ENCODE assay signal across 11 mouse cellular contexts in the genomic region with DNA sequence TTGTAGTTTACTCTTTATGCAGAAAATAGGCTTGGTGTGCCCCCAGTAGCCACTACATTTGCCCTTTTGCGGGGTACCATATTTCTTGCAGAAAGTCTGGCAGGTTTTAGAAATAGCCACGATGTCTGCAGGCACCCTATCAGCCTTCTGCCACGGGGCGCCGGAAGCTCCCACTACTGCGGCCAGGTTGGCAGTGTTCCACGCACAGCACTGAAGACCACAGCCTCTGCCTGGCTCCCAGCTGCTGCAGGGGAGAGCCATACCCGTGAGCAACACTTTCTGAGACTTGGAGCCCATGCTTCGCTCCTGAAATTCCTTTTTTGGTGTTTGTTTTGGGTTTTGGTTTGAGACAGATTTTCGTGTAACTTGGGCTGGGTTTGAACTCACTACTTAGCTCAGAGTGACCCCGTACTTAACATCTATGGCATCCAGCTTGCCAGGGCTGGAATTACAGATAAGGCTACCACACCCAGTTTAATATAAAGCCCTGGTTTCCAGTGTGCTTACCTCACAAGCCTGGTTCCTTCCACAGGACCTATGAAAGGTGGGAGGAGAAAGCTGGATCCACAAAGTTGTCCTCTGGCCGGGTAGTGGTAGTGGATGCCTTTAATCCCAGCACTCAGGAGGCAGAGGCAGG. TPM values are rescaled to one million over a fixed set of nuclear protein-coding genes. Genes with fewer than 3 reads are reported as not detected.
A peak's percentile ranks its signal among the peaks of the same experiment; 100 is the strongest.
DNase-seq lines count a peak whose midpoint lies in the region; ATAC-seq and TF ChIP-seq lines count a peak whose summit lies in the region.
"Had no signal": no experiment of that assay in that cellular context is flagged by ENCODE, and none has a peak within 500 bp of the region (broad histone marks: within the 10 kb centered on the region; RNA-seq: fewer than 3 reads in every experiment).

No protein-coding gene starts in this region.

- 56% methylated on average over 12 of the region's 12 CpGs for WGBS in lung, embryonic 14.5 days
- WGBS in intestine, embryonic 15.5 days = 66% methylated on average over 12 of the region's 12 CpGs

- H3K9me3 ChIP-seq in lung, embryonic 14.5 days (ENCODE audit: low read depth, low read length) = no peaks in the 10 kb centered on the region
- no peaks in the 10 kb centered on the region for H3K9me3 ChIP-seq in intestine, embryonic 15.5 days
- H3K9me3 ChIP-seq: embryonic facial prominence, embryonic 13.5 days; liver, embryonic 15.5 days had no signal

- no peak overlapping the region for H3K4me2 ChIP-seq in lung, embryonic 14.5 days
- no peak overlapping the region for H3K4me2 ChIP-seq in intestine, embryonic 15.5 days (replicated peaks)
- H3K4me2 ChIP-seq: embryonic facial prominence, embryonic 13.5 days; liver, embryonic 15.5 days had no signal

- H3K27me3 ChIP-seq in lung, embryonic 14.5 days (ENCODE audit: insufficient read depth, low read length) = no peaks in the 10 kb centered on the region
- no peaks in the 10 kb centered on the region for H3K27me3 ChIP-seq in intestine, embryonic 15.5 days (replicated peaks)
- H3K27me3 ChIP-seq: embryonic facial prominence, embryonic 13.5 days; liver, embryonic 15.5 days had no signal

- no peak overlapping the region for H3K4me3 ChIP-seq in lung, embryonic 14.5 days (ENCODE audit: low read depth, low read length)
- H3K4me3 ChIP-seq in bone marrow macrophage, adult 2 months (ENCODE audit: insufficient read depth, low read length) = no peak overlapping the region
- H3K4me3 ChIP-seq in intestine, embryonic 15.5 days (replicated peaks) = no peak overlapping the region
- H3K4me3 ChIP-seq: embryonic facial prominence, embryonic 13.5 days; liver, embryonic 15.5 days had no signal

- no peak for ATAC-seq in lung, embryonic 14.5 days (ENCODE audit: insufficient read depth)
- ATAC-seq in intestine, embryonic 15.5 days = no peak
- ATAC-seq: hindbrain, postnatal 0 days had no signal

- H3K27ac ChIP-seq in lung, embryonic 14.5 days (ENCODE audit: low read depth) = no peak overlapping the region
- H3K27ac ChIP-seq in bone marrow macrophage, adult 2 months (ENCODE audit: insufficient read depth, low read depth, low read length) = peak overlapping the region; percentile 51
- no peak overlapping the region for H3K27ac ChIP-seq in intestine, embryonic 15.5 days
- H3K27ac ChIP-seq: embryonic facial prominence, embryonic 13.5 days; hindbrain, postnatal 0 days; liver, embryonic 15.5 days had no signal

- H3K36me3 ChIP-seq in lung, embryonic 14.5 days (ENCODE audit: insufficient read depth) = no peaks in the 10 kb centered on the region
- no peaks in the 10 kb centered on the region for H3K36me3 ChIP-seq in intestine, embryonic 15.5 days
- H3K36me3 ChIP-seq: embryonic facial prominence, embryonic 13.5 days; liver, embryonic 15.5 days had no signal

- no peak for TF ChIP-seq POLR2A in bone marrow macrophage, adult 2 months (IDR thresholded peaks at IDR 0.05; ENCODE audit: borderline replicate concordance, low read depth, low read length)

- peak; percentile 20 for DNase-seq in adrenal gland, postnatal 14 days
- DNase-seq in adrenal gland, postnatal 10 days = no peak
- DNase-seq in lung, embryonic 14.5 days = peak; percentile 58
- no peak for DNase-seq in lung, postnatal 14 days
- peak; percentile 45 to 50 for DNase-seq in natural killer cell, adult 2 months (ENCODE audit: low spot score in 2 of 2)
- no peak for DNase-seq in cerebellum, postnatal 36 days

- no peak for TF ChIP-seq CTCF in lung, embryonic 14.5 days (IDR thresholded peaks at IDR 0.05; ENCODE audit: low read depth)
- TF ChIP-seq CTCF in bone marrow macrophage, adult 2 months (IDR thresholded peaks at IDR 0.05; ENCODE audit: low read depth, low read length) = no peak

- H3K9ac ChIP-seq in lung, embryonic 14.5 days = no peak overlapping the region
- no peak overlapping the region for H3K9ac ChIP-seq in intestine, embryonic 15.5 days
- H3K9ac ChIP-seq: embryonic facial prominence, embryonic 13.5 days; liver, embryonic 15.5 days had no signal

- H3K4me1 ChIP-seq in lung, embryonic 14.5 days (ENCODE audit: insufficient read depth) = 0 out of 2 replicates have a peak, but pooled peaks cover 3% of the 10 kb centered on the region
- H3K4me1 ChIP-seq in bone marrow macrophage, adult 2 months (ENCODE audit: control insufficient read depth, insufficient read depth, low read length) = peaks cover 66% of the 10 kb centered on the region
- peaks cover 8% of the 10 kb centered on the region for H3K4me1 ChIP-seq in intestine, embryonic 15.5 days (replicated peaks)

RNA-seq across cellular contexts. Expression of gene Ncoa3, which starts 40.9 kb away (rescaled TPM):
- total RNA-seq in adrenal gland, postnatal 14 days (2021) = 31.3 and 42.8 TPM in 2 replicates
- 10 to 100 TPM; 24.1 to 31.7 TPM for total RNA-seq in adrenal gland, postnatal 10 days (2021)
- polyA plus RNA-seq in lung, embryonic 14.5 days (2014; fragmentation: Nextera tagmentation; extraction: Ambion mirVana) = 17.4 and 17.7 TPM in 2 replicates
- polyA plus RNA-seq in bone marrow macrophage, adult 2 months (2012; ENCODE audit: insufficient read depth, insufficient read length, missing spikeins) = 118 and 119 TPM in 2 replicates
- 10.8 TPM in 2 replicates for polyA plus RNA-seq in intestine, embryonic 15.5 days (2015; fragmentation: Nextera tagmentation; extraction: Ambion mirVana)

RNA-seq across cellular contexts. Expression of gene Zmynd8, which starts 52.7 kb away (rescaled TPM):
- total RNA-seq in adrenal gland, postnatal 14 days (2021) = 45.8 and 59.2 TPM in 2 replicates
- total RNA-seq in adrenal gland, postnatal 10 days (2021) = 10 to 100 TPM; 39.8 to 57.2 TPM
- 40.5 and 46.0 TPM in 2 replicates for polyA plus RNA-seq in lung, embryonic 14.5 days (2014; fragmentation: Nextera tagmentation; extraction: Ambion mirVana)
- 97.8 and 99.5 TPM in 2 replicates for polyA plus RNA-seq in bone marrow macrophage, adult 2 months (2012; ENCODE audit: insufficient read depth, insufficient read length, missing spikeins)
- 64.7 and 66.2 TPM in 2 replicates for polyA plus RNA-seq in intestine, embryonic 15.5 days (2015; fragmentation: Nextera tagmentation; extraction: Ambion mirVana)

Comparison
In these comparisons a context has a peak if more than half of its experiments do, and no peak if none do; other contexts are left out.
1. DNase-seq: peak in adrenal gland, postnatal 14 days (single experiment), lung, embryonic 14.5 days (single experiment) and natural killer cell, adult 2 months (2 of 2); none in adrenal gland, postnatal 10 days (single experiment), lung, postnatal 14 days (single experiment) and cerebellum, postnatal 36 days (0 of 2).